Mouse (Mus musculus): ENCODE results near the gene Aqr. TPM values are rescaled to one million over a fixed set of nuclear protein-coding genes. Genes with fewer than 3 reads are reported as not detected.
A peak's percentile ranks its signal among the peaks of the same experiment; 100 is the strongest.
"Not testable (repeated sequence)": the region's sequence is repeated elsewhere in the genome, so short reads cannot be mapped to it uniquely, and the experiment has no call there.

Aqr gene
- total RNA-seq (2021), result 40.9 and 41.8 TPM in 2 replicates
- long read RNA-seq, full-length matches to known transcripts, result 1 of 4 reads
- long read RNA-seq, partial matches to known transcripts, result 2 of 4 reads
- long read RNA-seq, other reads (novel, unspliced or antisense), result 1 of 4 reads

GRCm38 (mm10) chr2:114186924-114187323 is at the start of gene Aqr:
Gene Aqr (minus strand): TSS chr2:114187024.
- DNase-seq, result not testable (repeated sequence)

- no peak for DNase-seq
Measured at GRCm38 (mm10) chr2:114236566-114236965, 49.7 kb upstream of the Aqr start.

GRCm38 (mm10) chr2:114235584-114235983 is 48.8 kb upstream of the Aqr start:
- DNase-seq, result no peak

- DNase-seq, result no peak
Measured at GRCm38 (mm10) chr2:114231248-114231647, 44.4 kb upstream of the Aqr start.

- no peak for DNase-seq
Measured at GRCm38 (mm10) chr2:114228672-114229071, 41.8 kb upstream of the Aqr start.

DNA sequence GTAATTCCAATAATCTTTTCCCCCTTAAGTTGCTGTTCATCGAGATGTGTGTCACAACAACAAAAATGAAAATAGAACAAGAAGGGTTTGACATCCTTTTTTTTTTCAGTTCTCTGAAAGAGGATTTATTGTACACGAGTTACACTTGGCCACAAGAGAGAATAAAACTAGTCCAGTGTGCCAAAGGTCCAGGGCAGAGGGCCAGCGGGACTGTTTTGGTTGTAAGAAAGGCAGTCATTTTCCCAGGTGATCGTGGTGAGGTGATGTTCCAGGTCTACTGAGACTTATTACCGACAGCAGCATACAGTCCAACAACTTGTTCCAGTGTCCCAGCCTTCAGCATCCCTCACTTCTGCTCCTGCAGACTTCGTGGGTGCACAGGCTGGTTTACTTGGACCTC is 18.2 kb upstream of the Aqr start:
- DNase-seq, result no peak

- DNase-seq, result no peak
Measured at GRCm38 (mm10) chr2:114201574-114201973, 14.8 kb upstream of the Aqr start.

DNA sequence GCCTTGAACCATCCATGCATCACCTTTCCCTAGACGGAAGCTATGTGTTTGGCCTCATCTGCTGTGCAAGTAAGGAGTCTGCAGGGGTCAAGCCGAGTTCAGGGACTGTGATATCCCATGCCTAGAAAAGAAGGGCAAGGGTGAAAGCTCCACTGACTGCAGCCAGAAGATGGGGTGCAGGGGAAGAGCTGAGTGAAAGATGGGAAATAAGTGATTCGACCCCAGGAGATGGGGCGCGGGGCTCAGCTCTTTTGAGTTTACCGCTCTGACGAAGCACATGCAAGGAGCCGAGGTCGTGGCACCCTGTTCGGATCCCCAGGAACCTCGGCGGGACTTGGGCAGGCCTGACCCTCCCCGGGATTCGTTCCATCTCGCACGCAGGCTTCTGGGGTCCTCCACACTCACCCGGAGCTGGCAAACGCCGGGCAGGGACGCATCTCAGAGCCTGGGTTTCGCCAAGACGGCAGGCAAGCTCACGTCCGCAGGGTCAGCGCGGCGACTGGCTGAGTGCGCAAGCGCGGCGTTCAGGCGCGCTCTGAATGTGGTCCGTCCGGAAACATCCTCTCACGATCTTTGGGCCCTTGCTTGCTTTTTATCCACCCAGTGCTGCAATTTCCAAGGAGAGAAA is 14.2 kb upstream of the Aqr start, which contains the start of gene Zfp770:
TSS of gene Zfp770 (minus strand) at position 538 of the 628 bp plus-strand sequence.
- DNase-seq, result peak; percentile 78

- no peak for DNase-seq
Measured at GRCm38 (mm10) chr2:114196421-114196820, 9.6 kb upstream of the Aqr start.

- no peak for DNase-seq
Measured at GRCm38 (mm10) chr2:114177802-114178733, 8.8 kb downstream of the Aqr start.

DNA sequence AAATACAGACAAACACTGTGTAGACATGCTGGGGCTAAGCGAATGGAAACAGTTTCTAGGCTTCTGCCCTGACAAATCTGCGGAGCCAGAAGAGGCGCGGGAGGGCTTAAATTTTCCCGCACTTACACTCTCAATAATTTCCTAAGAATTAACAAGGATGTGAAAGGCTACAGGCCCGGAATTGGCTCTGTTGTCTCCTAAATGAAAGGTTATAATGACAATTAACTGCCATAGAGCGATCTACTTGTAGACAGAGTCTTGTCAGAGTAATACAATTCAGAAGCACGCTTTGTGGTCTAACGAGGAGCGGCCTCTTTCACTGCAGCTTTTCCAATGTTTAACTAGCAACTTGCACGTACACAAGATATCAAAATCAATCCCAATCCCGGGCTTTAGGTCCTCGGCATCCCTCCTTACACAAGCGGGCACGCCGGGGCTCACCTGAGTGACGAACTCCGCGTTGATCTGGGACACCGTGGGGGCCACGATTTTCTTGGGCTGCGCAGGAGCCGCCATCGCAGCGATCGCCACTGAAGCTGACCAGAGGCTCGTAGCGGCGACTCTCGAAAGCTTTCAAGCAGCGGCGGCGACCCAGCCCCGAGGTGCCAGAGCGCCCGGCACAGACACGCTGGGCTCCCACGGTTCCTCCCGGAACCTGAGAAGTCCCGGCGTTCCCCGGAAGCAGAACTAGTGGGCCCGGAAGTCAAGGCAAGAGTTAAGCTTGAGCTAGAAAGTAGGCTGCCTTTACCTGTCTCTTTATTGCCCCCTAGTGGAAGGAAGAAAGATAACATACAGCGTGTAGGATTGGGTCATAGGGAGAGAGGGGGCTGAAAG is 12.0 kb downstream of the Aqr start:
- peak; percentile 75 for DNase-seq

DNA sequence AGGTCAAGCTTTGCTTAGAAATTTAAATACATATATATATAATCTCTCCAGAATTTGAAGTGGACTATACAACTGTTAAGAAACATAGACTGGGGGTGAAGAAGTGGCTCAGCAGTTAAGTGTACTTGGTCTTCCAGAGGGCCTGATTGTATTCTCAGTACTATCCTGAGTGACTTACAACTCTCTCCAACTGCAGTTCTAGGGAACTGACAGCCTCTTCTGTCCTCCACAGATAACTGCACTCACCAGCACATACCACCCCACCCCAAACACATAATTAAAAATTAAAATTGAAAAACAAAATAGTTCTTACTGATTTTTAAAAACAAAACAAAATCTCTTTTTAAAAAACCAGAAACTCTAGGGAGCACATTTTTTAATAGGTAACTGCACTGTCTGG is 13.6 kb downstream of the Aqr start:
- no peak for DNase-seq

DNA sequence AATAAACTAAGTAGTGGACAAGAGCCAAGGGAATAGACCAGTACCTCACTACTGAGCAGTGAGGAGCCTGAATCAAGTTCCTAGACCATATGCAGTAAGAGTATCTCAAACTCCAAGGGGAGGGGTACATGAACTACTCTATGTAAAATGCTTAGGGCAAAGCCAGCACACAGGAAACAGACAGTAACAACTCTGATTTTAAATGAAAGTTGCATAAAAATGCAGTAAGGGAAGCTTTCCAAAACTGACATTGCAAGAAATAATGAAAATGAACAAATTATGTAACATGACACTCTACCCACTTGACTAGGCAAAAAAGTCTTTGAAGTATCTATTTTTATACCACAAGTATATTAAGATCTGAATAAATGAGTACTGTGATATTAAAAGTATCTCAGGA is 19.0 kb downstream of the Aqr start:
- no peak for DNase-seq

GRCm38 (mm10) chr2:114161978-114162377 is 24.8 kb downstream of the Aqr start:
- DNase-seq, result no peak

GRCm38 (mm10) chr2:114157345-114157744 is 29.5 kb downstream of the Aqr start:
- DNase-seq, result no peak

DNA sequence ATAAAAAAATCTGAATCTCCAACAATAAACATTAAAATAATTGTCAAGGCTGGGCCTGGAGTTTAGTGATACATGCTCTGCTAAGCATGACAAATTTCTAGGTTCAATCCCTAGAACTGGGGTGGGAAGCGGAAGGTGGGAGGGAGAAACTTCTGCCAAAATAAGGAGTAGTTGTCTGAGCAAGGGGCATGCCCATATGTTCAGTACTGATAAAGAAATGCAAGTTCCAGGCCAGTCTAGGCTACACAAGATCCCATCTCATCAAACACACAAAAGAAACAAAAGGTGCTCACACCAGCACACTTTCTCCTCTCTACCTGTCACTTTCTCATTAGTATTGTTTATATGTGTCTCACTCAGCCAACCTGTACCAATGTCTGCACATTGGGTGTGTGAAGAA is 30.2 kb downstream of the Aqr start:
- no peak for DNase-seq

- DNase-seq, result no peak
Measured at GRCm38 (mm10) chr2:114153247-114153646, 33.6 kb downstream of the Aqr start.

- no peak for DNase-seq
Measured at GRCm38 (mm10) chr2:114146864-114147458, 39.9 kb downstream of the Aqr start.

- DNase-seq, result peak; percentile 4
Measured at GRCm38 (mm10) chr2:114145315-114145801, 41.5 kb downstream of the Aqr start.

GRCm38 (mm10) chr2:114144915-114145314 is 41.9 kb downstream of the Aqr start:
- no peak for DNase-seq

DNA sequence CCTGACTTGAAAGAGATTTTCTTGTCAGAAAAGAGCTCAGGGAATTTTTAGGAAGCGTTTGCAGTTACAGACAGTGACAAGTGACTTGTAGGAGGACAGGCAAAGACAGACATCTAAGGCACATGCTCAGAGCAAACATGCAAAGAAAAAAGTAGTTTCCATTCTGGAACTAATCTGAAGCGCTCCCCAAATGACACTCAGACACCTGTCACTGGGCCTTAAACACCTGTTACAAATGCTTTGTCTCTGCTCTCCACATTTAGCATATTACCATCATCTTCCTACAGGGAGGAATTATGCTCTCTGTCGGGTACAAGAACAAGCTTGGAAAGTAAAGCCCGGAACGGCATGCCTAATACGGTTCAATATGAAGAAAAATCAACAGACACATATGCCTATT is 43.0 kb downstream of the Aqr start:
- DNase-seq, result no peak

- no peak for DNase-seq
Measured at GRCm38 (mm10) chr2:114136755-114137154, 50.1 kb downstream of the Aqr start.

Data from adrenal gland, postnatal 25 days (tissue).